Mouse (Mus musculus) MEL (cell line): ENCODE results near the gene Vegfa.

Source experiments
- CHD2 ChIP-seq: IDR thresholded peaks from 2 replicates; pipeline ENCODE4 v1.6.1; 2011; ENCODE audit warnings: low read length, improper control_type of control experiment
- CTCF ChIP-seq, 3 experiments: IDR thresholded peaks in 2 of 3; conservative IDR thresholded peaks in 1 of 3; 2 replicates each; pipeline ENCODE4 v1.5.1; 2011 to 2012; ENCODE audit warnings: low read length in 3 of 3, low read depth in 2 of 3, mild to moderate bottlenecking in 2 of 3, improper control_type of control experiment in 1 of 3, inconsistent platforms in 1 of 3, mixed read lengths in 1 of 3, moderate library complexity in 1 of 3; ENCODE audit not compliant: control insufficient read depth in 1 of 3, insufficient read depth in 1 of 3, poor library complexity in 1 of 3, severe bottlenecking in 1 of 3
- E2F4 ChIP-seq: IDR thresholded peaks from 2 replicates; pipeline ENCODE4 v1.6.1; 2011; ENCODE audit warnings: low read depth, low read length, improper control_type of control experiment, borderline replicate concordance
- GATA1 ChIP-seq: IDR thresholded peaks from 2 replicates; pipeline ENCODE4 v1.6.1; 2011; ENCODE audit warnings: low read depth, low read length, improper control_type of control experiment
- JUND ChIP-seq: IDR thresholded peaks from 2 replicates; pipeline ENCODE4 v1.6.1; 2011; ENCODE audit warnings: low read depth, mild to moderate bottlenecking, improper control_type of control experiment, low read length
- MAFK ChIP-seq: IDR thresholded peaks from 2 replicates; pipeline ENCODE4 v1.6.1; 2011; ENCODE audit warnings: low read depth, mild to moderate bottlenecking, low read length, improper control_type of control experiment, borderline replicate concordance
- MAZ ChIP-seq: IDR thresholded peaks from 2 replicates; pipeline ENCODE4 v1.6.1; 2012; ENCODE audit warnings: low read depth, mild to moderate bottlenecking, inconsistent platforms, low read length, improper control_type of control experiment
- NELFE ChIP-seq: IDR thresholded peaks from 2 replicates; pipeline ENCODE4 v1.6.1; 2011; ENCODE audit warnings: low read depth, low read length, improper control_type of control experiment
- ZNF384 ChIP-seq: IDR thresholded peaks from 2 replicates; pipeline ENCODE4 v1.6.1; 2012; ENCODE audit warnings: low read depth, mild to moderate bottlenecking, inconsistent platforms, low read length, improper control_type of control experiment

GRCm38 (mm10) chr17:46025927-46026668, 6.1 kb downstream of the Vegfa start:
- TF ChIP-seq CTCF (IDR thresholded peaks at IDR 0.05 in 2 of 3, conservative IDR thresholded peaks at IDR 0.05 in 1 of 3; ENCODE audit: control insufficient read depth in 1 of 3, insufficient read depth in 1 of 3, low read depth in 2 of 3, low read length in 3 of 3, poor library complexity in 1 of 3, severe bottlenecking in 1 of 3) (no peak), CHD2 (no peak), GATA1 (no peak), E2F4 (no peak), MAZ (no peak), MAFK (no peak), NELFE (no peak), ZNF384 (no peak), JUND (no peak)
